Mouse (Mus musculus): ENCODE data around the gene Dis3l2. TPM values are rescaled to one million over a fixed set of nuclear protein-coding genes. Genes with fewer than 3 reads are reported as not detected.

Dis3l2 gene
- polyA plus RNA-seq, 1 experiment from 2014 or later: 38.3 TPM

DNA sequence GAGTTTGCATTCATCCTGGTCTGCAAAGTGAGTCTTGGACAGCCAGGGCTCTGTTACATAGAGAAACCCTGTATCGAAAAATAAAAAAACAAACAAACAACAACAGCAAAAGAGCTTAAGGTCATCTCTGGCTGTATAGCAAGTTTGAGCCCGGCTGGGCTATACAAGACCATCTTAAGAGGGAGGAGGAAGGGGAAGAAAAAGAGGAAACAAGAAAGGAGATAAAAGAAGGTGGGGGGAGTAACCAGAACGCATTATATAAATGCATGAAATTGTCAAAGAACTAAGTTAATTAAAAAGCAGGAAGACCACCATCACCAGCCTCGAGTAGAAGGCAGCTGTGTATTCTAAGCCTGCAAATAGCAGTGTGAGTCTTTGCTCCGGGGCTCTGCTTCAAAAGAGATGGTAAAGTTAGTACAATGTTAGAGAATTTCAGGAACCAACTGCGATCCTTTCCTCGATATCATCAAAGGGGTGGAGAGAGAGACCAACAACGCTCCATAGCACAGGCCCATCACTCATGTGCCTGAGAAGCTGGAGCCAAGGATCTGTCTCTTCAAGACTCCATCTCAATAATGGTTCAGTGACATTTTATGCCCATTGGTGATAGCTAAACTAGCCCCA lies 355.5 kb downstream of the Dis3l2 start:
- H3K9ac ChIP-seq: no peak overlapping the region
- 79% methylated on average over 8 of the region's 8 CpGs for WGBS
- no peak for ATAC-seq (ENCODE audit: low FRiP score)
- H3K4me1 ChIP-seq (replicated peaks): no peaks in the 10 kb centered on the region
- no peak overlapping the region for H3K4me3 ChIP-seq
- no peaks in the 10 kb centered on the region for H3K27me3 ChIP-seq
- no peak overlapping the region for H3K27ac ChIP-seq
- H3K9me3 ChIP-seq: no peaks in the 10 kb centered on the region
- H3K4me2 ChIP-seq: no peak overlapping the region
- H3K36me3 ChIP-seq: no peaks in the 10 kb centered on the region

DNA sequence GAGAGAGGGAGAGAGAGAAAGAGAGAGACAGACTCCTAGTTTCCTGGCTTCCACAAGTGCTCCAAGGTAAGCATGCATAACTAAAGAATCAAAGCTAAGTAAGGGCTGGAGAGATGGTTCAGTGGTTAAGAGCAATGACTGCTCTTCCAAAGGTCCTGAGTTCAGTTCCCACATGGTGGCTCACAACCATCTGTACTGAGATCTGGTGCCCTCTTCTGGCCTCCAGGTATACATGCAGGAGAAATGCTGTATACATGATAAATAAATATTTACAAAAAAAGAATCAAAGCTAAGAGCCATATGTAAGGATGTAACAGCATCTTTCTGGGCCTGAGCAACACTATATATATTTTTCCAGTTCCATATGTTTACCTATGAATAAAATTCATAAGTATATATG lies 357.3 kb downstream of the Dis3l2 start:
- H3K27me3 ChIP-seq: no peaks in the 10 kb centered on the region
- no peak overlapping the region for H3K9ac ChIP-seq
- H3K4me3 ChIP-seq: no peak overlapping the region
- no peaks in the 10 kb centered on the region for H3K4me1 ChIP-seq (replicated peaks)
- H3K4me2 ChIP-seq: no peak overlapping the region
- no peak overlapping the region for H3K27ac ChIP-seq
- H3K36me3 ChIP-seq: no peaks in the 10 kb centered on the region
- no peak for ATAC-seq (ENCODE audit: low FRiP score)
- H3K9me3 ChIP-seq: no peaks in the 10 kb centered on the region

DNA sequence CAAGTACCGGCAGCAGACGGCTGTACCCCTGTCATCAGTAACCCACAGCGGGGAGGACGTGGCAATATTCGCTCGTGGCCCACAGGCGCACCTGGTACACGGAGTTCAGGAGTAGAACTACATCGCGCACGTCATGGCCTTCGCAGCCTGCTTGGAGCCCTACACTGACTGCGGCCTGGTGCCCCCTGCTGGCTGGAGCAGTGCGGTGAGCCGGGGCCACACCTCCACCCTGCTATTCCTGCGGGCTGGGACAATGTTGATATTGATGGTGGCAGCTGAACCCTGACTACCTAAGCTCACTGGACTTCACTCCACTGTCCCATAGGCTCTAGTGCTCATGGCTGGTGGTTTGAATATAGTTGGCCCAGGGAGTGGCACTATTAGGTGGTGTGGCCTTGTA lies 367.1 kb downstream of the Dis3l2 start:
- ATAC-seq (ENCODE audit: low FRiP score): no peak; the same call in 1 of the 2 replicates
- H3K9me3 ChIP-seq: no peaks in the 10 kb centered on the region
- no peak overlapping the region for H3K9ac ChIP-seq
- no peaks in the 10 kb centered on the region for H3K27me3 ChIP-seq
- 53% methylated on average over 16 of the region's 16 CpGs for WGBS
- no peaks in the 10 kb centered on the region for H3K36me3 ChIP-seq
- H3K4me2 ChIP-seq: no peak overlapping the region
- H3K4me3 ChIP-seq: no peak overlapping the region
- H3K27ac ChIP-seq: no peak overlapping the region
- H3K4me1 ChIP-seq (replicated peaks): peaks cover 9% of the 10 kb centered on the region; the same call in 1 of the 2 replicates

DNA sequence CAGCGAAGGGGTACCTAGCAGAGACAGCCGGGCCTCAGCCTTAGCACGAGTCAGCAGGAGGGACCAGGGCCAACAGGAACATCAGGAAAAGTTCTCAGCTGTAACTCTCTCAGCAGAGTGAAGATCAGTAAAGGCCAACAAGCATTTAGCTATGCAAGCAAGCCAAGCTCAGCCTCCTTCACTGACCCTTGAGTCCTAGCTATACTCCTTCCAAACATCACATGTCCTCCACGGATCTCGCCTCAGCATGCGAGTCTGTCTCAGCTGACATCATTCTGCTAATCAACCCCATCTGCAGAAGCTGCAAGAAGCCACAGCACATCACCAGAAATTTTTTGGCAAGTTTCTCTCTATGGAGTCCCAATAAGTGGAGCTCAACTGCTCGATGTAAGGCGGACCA lies 370.2 kb downstream of the Dis3l2 start:
- Histone ChIP-seq H3K9ac (no peak overlapping the region), H3K4me1 (replicated peaks) (peaks cover 9% of the 10 kb centered on the region; the same call in 1 of the 2 replicates), H3K36me3 (no peaks in the 10 kb centered on the region), H3K27ac (no peak overlapping the region), H3K9me3 (no peaks in the 10 kb centered on the region), H3K4me2 (no peak overlapping the region), H3K4me3 (no peak overlapping the region), H3K27me3 (no peaks in the 10 kb centered on the region)
- no peak for ATAC-seq (ENCODE audit: low FRiP score)
- WGBS: 86% methylated on average over 8 of the region's 8 CpGs

DNA sequence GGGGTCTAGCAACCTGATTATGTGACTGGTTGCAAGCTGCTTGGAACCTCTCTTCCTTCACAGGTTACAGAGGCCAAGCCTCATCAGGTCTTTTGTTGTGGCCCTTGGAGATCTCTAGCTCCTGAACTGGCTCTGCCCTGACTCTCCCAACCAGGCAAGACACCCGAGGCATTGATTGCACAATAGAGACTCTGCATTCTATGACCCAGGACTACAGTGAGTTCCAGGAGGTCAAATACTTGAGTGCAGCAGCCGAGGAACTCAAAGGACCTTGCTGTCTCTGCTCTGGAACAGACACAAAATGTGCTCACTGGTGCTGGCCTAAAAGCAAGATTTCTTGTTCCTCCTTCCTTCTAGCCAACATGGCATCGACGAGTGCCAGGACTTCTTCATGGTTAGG lies 382.6 kb downstream of the Dis3l2 start:
- Histone ChIP-seq H3K9me3 (no peaks in the 10 kb centered on the region), H3K36me3 (no peaks in the 10 kb centered on the region), H3K27ac (no peak overlapping the region), H3K9ac (no peak overlapping the region), H3K4me3 (no peak overlapping the region), H3K4me2 (no peak overlapping the region), H3K4me1 (replicated peaks) (no peaks in the 10 kb centered on the region), H3K27me3 (no peaks in the 10 kb centered on the region)
- no peak for ATAC-seq (ENCODE audit: low FRiP score)
- WGBS: 63% methylated on average over 4 of the region's 4 CpGs

DNA sequence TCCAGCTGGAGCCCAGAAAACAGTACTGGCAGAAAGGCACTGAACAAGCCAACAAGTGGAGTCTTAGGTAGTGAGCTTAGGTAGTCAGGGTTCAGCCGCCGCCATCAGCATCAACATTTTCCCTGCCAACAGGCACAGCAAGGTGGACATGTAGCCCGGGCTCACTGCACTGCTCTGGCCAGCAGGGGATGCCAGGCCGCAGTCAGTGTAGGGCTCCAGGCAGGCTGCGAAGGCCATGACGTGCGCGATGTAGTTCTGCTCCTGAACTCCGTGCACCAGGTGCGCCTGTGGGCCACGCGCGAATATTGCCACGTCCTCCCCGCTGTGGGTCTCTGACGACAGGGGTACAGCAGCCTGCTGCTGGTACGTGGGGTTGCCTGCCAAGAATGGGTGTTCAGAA lies 383.4 kb downstream of the Dis3l2 start:
- WGBS: 78% methylated on average over 17 of the region's 17 CpGs
- H3K36me3 ChIP-seq: no peaks in the 10 kb centered on the region
- H3K4me3 ChIP-seq: no peak overlapping the region
- no peaks in the 10 kb centered on the region for H3K9me3 ChIP-seq
- H3K27me3 ChIP-seq: no peaks in the 10 kb centered on the region
- no peak overlapping the region for H3K27ac ChIP-seq
- H3K9ac ChIP-seq: no peak overlapping the region
- no peak overlapping the region for H3K4me2 ChIP-seq
- ATAC-seq (ENCODE audit: low FRiP score): no peak
- no peaks in the 10 kb centered on the region for H3K4me1 ChIP-seq (replicated peaks)

DNA sequence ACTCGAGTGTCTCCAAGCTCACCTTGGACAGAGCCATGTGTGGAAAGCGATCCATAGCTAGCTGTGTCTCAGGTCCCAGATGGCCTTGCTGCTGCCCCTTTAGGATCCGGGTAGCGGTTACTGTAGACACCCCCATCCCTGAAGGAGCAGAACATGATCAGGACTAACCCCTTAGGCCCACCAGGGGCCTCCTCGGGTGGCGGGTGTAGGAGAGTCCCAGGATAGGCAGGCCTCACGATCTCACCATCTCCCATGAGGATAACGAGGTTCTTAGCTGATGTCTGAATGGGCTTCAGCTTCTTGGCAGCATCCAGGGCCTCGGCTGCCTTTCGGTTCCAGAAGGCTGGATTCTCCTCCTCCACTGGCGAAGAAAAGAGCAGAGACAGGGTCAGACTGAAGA lies 385.6 kb downstream of the Dis3l2 start:
- Histone ChIP-seq H3K4me1 (replicated peaks) (no peaks in the 10 kb centered on the region), H3K27me3 (no peaks in the 10 kb centered on the region), H3K4me3 (no peak overlapping the region), H3K36me3 (no peaks in the 10 kb centered on the region), H3K4me2 (no peak overlapping the region), H3K9ac (no peak overlapping the region), H3K27ac (no peak overlapping the region), H3K9me3 (no peaks in the 10 kb centered on the region)
- WGBS: 89% methylated on average over 11 of the region's 11 CpGs
- ATAC-seq (ENCODE audit: low FRiP score): no peak

DNA sequence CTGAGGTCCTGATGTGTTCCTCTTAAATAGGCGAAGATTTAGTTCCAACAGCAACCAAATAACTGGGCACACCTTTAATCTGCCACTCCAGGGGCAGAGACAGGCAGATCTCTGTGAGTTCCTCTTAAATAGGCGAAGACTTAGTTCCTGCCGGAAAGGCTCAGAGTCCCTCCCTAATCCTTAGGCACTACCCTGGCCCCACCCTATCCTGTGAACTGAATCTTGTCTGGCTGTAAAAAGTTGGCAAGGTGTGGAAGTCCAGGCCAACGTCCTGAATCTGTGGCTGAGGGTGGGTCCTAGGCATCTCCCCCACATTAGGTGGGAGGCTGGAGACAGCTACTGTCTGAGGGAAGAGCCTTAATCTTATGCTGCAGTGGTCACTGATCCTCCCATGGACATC lies 386.2 kb downstream of the Dis3l2 start, which contains the start of gene Alppl2:
Gene Alppl2, minus strand, starts transcription at position 101 of the 400 bp plus-strand sequence.
- Histone ChIP-seq H3K27ac (no peak within 1 kb of the TSS), H3K27me3 (no peaks in the 10 kb centered on the region), H3K4me3 (no peak within 1 kb of the TSS), H3K4me1 (replicated peaks) (no peaks in the 10 kb centered on the region), H3K9me3 (no peaks in the 10 kb centered on the region), H3K9ac (no peak within 1 kb of the TSS), H3K4me2 (no peak within 1 kb of the TSS), H3K36me3 (no peaks in the 10 kb centered on the region)
- WGBS: 81% methylated on average over 4 of the region's 4 CpGs
- ATAC-seq (ENCODE audit: low FRiP score): no peak

DNA sequence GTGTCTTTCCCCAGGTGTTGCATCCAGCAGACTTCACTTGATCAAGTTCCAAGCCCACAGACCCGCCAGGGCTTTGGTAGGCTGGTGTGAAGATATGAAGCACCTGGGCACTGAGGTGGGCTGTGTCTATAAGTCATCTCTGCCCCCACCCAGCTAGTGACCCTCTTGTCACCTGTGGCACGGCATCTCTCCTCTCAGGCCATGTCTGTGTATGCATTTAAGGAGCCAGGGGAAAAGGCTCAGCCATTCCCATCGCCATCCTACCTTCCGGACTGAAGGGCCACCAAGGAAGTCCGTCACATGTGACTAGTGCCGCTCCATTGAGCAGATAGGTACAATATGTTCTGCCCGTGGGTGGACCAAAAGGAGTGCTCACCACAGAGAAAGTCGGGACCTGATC lies 392.0 kb downstream of the Dis3l2 start:
- Histone ChIP-seq H3K4me3 (no peak overlapping the region), H3K4me1 (replicated peaks) (peaks cover 6% of the 10 kb centered on the region), H3K9me3 (no peaks in the 10 kb centered on the region), H3K36me3 (no peaks in the 10 kb centered on the region), H3K9ac (no peak overlapping the region), H3K4me2 (no peak overlapping the region), H3K27me3 (peaks cover 24% of the 10 kb centered on the region), H3K27ac (no peak overlapping the region)
- 82% methylated on average over 8 of the region's 8 CpGs for WGBS
- no peak for ATAC-seq (ENCODE audit: low FRiP score)

DNA sequence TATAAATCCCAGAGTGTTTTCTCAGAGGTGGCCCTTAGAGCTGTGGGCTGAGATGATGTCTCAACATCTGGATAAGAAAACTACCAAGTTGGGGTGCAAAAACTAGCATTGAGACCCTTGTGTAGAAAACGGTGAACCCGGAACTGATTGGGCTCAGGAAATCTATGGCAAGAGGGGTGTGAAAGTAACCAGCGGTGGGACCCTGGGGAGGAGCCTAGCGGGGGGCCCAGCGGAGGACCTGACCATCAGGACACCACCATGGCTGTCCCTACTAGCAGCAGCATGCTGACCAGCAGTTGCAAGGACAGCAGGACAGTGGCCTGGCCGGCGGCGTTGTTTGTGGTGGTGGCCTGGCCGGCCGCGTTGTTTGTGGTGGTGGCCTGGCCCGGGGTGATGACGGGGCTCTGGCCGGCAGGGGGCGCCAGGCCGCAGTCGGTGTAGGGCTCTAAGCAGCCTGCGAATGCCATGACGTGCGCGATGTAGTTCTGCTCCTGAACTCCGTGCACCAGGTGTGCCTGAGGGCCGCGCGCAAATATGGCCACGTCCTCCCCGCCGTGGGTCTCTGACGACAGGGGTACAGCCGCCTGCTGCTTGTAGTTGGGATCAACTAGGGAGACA lies 394.9 kb downstream of the Dis3l2 start:
- 0 out of 2 replicates have a peak, but pooled peaks have one; percentile 65 for ATAC-seq (ENCODE audit: low FRiP score)
- H3K4me2 ChIP-seq: peak overlapping the region; percentile 37
- H3K4me3 ChIP-seq: no peak overlapping the region
- no peaks in the 10 kb centered on the region for H3K9me3 ChIP-seq
- H3K27me3 ChIP-seq: peaks cover 24% of the 10 kb centered on the region
- H3K9ac ChIP-seq: no peak overlapping the region
- no peak overlapping the region for H3K27ac ChIP-seq
- no peaks in the 10 kb centered on the region for H3K36me3 ChIP-seq
- H3K4me1 ChIP-seq (replicated peaks): peaks cover 6% of the 10 kb centered on the region
- 15% methylated on average over 30 of the region's 30 CpGs for WGBS

Other genes starting within 250 kb of the Dis3l2 start
- 2,123 and 2,193 TPM in 2 replicates for gene Ptma, start 177.1 kb upstream of the Dis3l2 start, polyA plus RNA-seq (2015; fragmentation: Nextera tagmentation; extraction: Ambion mirVana)
- gene Pde6d, start 121.2 kb upstream of the Dis3l2 start, polyA plus RNA-seq (2015; fragmentation: Nextera tagmentation; extraction: Ambion mirVana): 92.7 and 97.5 TPM in 2 replicates
- 62.8 and 65.0 TPM in 2 replicates for gene Cops7b, start 120.9 kb upstream of the Dis3l2 start, polyA plus RNA-seq (2015; fragmentation: Nextera tagmentation; extraction: Ambion mirVana)
- gene Nppc, start 33.2 kb upstream of the Dis3l2 start, polyA plus RNA-seq (2015; fragmentation: Nextera tagmentation; extraction: Ambion mirVana): 16.1 and 25.0 TPM in 2 replicates

All from hindbrain, embryonic 13.5 days (tissue).